Mouse (Mus musculus) kidney, adult 2 months (tissue): Measurements from ENCODE around the gene Ccdc163.

Experiments used
- CTCF ChIP-seq: fragments of 200-500 bp; conservative IDR thresholded peaks from 2 replicates; pipeline ENCODE4 v1.5.1; 2011; ENCODE audit warnings: low read depth, mild to moderate bottlenecking, control low read depth, low read length, moderate library complexity, mixed read lengths; ENCODE audit not compliant: insufficient read depth, insufficient read length
- POLR2A ChIP-seq: fragments of 200-500 bp; IDR thresholded peaks from one replicate; pipeline ENCODE4 v1.6.1; 2011; ENCODE audit warnings: low read depth, low read length, control low read depth

- TF ChIP-seq CTCF (no peak), POLR2A (no peak)
These were observed 19.1 kb downstream of the Ccdc163 start for GRCm38 (mm10) chr4:116727401-116727800.
